Mouse (Mus musculus): Measurements from ENCODE around the gene Nrsn2.

Nrsn2 gene

GRCm38 (mm10) chr2:152376345-152376741 is at the start of gene Nrsn2:
Gene Nrsn2, minus strand, starts transcription at chr2:152376638.
- no peak for DNase-seq (ENCODE audit: low spot score in 2 of 2)

- no peak for DNase-seq (ENCODE audit: low spot score in 2 of 2)
Measured at GRCm38 (mm10) chr2:152415786-152416185, 39.3 kb upstream of the Nrsn2 start.

GRCm38 (mm10) chr2:152415287-152415686 is 38.8 kb upstream of the Nrsn2 start, which contains the start of gene 6820408C15Rik:
Gene 6820408C15Rik, plus strand, starts transcription at chr2:152415587.
- no peak for DNase-seq (ENCODE audit: low spot score in 2 of 2)

GRCm38 (mm10) chr2:152414591-152415165 is 38.2 kb upstream of the Nrsn2 start, which contains the start of gene Zcchc3:
Gene Zcchc3, minus strand, starts transcription at chr2:152415027.
- peak; percentile 81 to 82 for DNase-seq (ENCODE audit: low spot score in 2 of 2)

- DNase-seq (ENCODE audit: low spot score in 2 of 2): peak; percentile 60 to 68
Measured at GRCm38 (mm10) chr2:152413765-152414584, 37.5 kb upstream of the Nrsn2 start.

- peak in 1 of 2 experiments; percentile 56 for DNase-seq (ENCODE audit: low spot score in 2 of 2)
Measured at GRCm38 (mm10) chr2:152413158-152413764, 36.8 kb upstream of the Nrsn2 start.

GRCm38 (mm10) chr2:152412526-152413157 is 36.2 kb upstream of the Nrsn2 start:
- DNase-seq (ENCODE audit: low spot score in 2 of 2): no peak

GRCm38 (mm10) chr2:152411471-152411870 is 35.0 kb upstream of the Nrsn2 start:
- no peak for DNase-seq (ENCODE audit: low spot score in 2 of 2)

- DNase-seq (ENCODE audit: low spot score in 2 of 2): peak in 1 of 2 experiments; percentile 60
Measured at GRCm38 (mm10) chr2:152410971-152411371, 34.5 kb upstream of the Nrsn2 start.

GRCm38 (mm10) chr2:152409781-152410180 is 33.3 kb upstream of the Nrsn2 start:
- no peak for DNase-seq (ENCODE audit: low spot score in 2 of 2)

GRCm38 (mm10) chr2:152406126-152406525 is 29.7 kb upstream of the Nrsn2 start:
- peak; percentile 80 to 95 for DNase-seq (ENCODE audit: low spot score in 2 of 2)

- DNase-seq (ENCODE audit: low spot score in 2 of 2): no peak
Measured at GRCm38 (mm10) chr2:152399122-152399542, 22.7 kb upstream of the Nrsn2 start.

GRCm38 (mm10) chr2:152398691-152399090 is 22.3 kb upstream of the Nrsn2 start:
- peak; percentile 86 to 96 for DNase-seq (ENCODE audit: low spot score in 2 of 2)

- peak; percentile 98 to 99 for DNase-seq (ENCODE audit: low spot score in 2 of 2)
Measured at GRCm38 (mm10) chr2:152397680-152398435, 21.4 kb upstream of the Nrsn2 start, which contains the start of gene Sox12. Gene Sox12, minus strand, starts transcription at chr2:152398063.

- peak; percentile 66 to 77 for DNase-seq (ENCODE audit: low spot score in 2 of 2)
Measured at GRCm38 (mm10) chr2:152397004-152397589, 20.7 kb upstream of the Nrsn2 start.

GRCm38 (mm10) chr2:152396110-152397003 is 19.9 kb upstream of the Nrsn2 start:
- DNase-seq (ENCODE audit: low spot score in 2 of 2): peak; percentile 63 to 80

- DNase-seq (ENCODE audit: low spot score in 2 of 2): peak in 1 of 2 experiments; percentile 30
Measured at GRCm38 (mm10) chr2:152395271-152395920, 19.0 kb upstream of the Nrsn2 start.

GRCm38 (mm10) chr2:152393225-152394017 is 17.0 kb upstream of the Nrsn2 start:
- DNase-seq (ENCODE audit: low spot score in 2 of 2): no peak
